Mouse (Mus musculus) kidney, adult 9 months (tissue): ENCODE measurements around the gene Nudt1.
A peak's percentile ranks its signal among the peaks of the same experiment; 100 is the strongest.

Experiments
- DNase-seq: peaks from one replicate; pipeline ENCODE4 v3.0.0; 2022

Gene Nudt1

DNA sequence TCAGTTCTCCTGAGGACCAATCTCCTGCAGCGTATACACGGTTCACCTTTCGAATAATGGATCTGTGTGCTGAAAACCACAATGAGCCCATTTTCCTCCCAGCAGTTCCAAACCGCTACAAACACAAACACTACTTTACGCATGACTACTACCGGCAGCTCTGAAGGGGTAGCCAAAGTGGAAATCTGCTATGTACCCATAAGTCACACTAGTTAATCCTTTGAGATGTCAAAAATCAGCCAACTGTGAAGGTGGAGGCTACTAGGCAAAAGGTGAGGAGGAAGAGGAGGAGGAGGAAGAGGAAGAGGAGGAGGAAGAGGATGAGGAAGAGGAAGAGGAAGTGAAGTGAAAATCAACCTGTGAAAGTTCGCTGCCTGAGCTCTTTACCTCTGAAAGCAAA, 65.8 kb downstream of the Nudt1 start:
- DNase-seq, result peak; percentile 55
